Mouse (Mus musculus) left cerebral cortex, postnatal 10 days (tissue): ENCODE results near the gene Mri1. TPM values are rescaled to one million over a fixed set of nuclear protein-coding genes. Genes with fewer than 3 reads are reported as not detected.
"Not testable (repeated sequence)": the region's sequence is repeated elsewhere in the genome, so short reads cannot be mapped to it uniquely, and the experiment has no call there.

Experiments used
- DNase-seq, 2 experiments: peaks; one replicate each; pipeline ENCODE4 v3.0.0; 2021 to 2022; ENCODE audit warnings: low spot score in 2 of 2, mixed read lengths in 1 of 2; ENCODE audit errors: extremely low spot score in 1 of 2
- intact Hi-C: fragments of 180-260 bp; cut with DNase I; formaldehyde crosslinking; loops from one replicate; pipeline ENCODE4 v1.15.1; 2025
- total RNA-seq, 2 experiments: library from RNA; stranded (reverse); gene quantifications; 2 replicates each; pipeline ENCODE4 v1.2.3; 2021

Gene Mri1
- 10 to 100 TPM; 21.8 to 22.3 TPM for total RNA-seq

DNA sequence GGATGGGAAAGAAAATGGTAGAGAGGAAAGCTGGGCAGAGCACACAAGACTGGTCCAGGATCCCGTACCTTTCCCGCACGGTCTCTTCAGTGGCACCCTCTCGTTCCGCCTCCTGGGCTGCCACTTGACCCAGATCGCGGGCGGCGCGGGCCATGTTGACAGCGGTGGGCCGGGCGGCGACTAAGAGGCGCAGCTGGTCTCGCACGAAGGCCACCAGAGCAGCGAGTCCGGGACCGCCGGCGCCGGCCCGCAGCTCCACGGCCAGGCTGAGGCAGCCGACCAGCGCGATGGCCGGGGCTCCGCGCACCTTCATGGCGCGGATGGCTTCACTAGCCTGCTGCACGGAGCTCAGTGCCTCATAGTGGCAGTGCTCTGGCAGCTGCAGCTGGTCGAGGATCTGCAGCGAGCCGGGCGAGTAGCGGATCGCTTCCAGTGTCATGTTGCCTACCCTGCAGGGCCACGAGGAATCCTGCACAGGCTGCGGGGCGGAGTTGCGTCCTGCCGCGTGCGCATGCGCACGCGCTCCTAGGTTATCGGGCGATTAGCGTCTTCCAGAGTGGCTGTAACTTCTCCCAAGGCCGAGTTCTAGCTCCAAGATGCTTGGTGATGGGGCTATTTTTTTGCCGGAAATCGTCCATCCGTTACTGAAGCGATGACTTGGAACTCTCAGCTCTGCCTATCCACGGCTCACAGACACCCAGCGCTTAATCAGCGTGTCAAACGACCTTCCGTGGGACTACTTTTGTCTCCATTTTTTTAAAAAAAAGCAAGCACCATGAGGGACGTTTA is at the start of gene Mri1:
Gene Mri1 (minus strand): TSS at position 505 of the 789 bp plus-strand sequence.
- intact Hi-C loops: no loop called here

DNA sequence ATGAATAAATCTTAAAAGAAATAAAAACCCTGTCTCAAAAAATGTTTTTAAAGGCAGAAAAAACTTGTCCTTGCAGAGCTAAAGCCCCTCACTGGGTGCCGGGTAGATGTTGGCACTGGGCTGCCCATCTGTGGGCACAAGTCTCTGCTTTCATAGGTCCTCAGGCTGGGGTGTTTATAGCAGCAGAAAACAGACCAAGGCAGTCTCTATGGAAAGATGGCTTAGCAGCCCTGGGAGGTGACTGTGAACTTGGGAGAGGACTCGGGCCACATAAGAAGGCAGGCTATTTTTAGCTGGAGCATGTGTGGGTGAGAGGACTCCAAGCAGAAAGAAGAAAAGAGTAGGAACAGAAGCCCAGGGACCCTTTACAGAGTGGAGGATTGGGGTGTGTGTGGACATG is 46.8 kb upstream of the Mri1 start:
- intact Hi-C loops: no loop called here

More for the DNA sequence above, at the start of gene Mri1:
- DNase-seq: peak; percentile 71 to 90

DNA sequence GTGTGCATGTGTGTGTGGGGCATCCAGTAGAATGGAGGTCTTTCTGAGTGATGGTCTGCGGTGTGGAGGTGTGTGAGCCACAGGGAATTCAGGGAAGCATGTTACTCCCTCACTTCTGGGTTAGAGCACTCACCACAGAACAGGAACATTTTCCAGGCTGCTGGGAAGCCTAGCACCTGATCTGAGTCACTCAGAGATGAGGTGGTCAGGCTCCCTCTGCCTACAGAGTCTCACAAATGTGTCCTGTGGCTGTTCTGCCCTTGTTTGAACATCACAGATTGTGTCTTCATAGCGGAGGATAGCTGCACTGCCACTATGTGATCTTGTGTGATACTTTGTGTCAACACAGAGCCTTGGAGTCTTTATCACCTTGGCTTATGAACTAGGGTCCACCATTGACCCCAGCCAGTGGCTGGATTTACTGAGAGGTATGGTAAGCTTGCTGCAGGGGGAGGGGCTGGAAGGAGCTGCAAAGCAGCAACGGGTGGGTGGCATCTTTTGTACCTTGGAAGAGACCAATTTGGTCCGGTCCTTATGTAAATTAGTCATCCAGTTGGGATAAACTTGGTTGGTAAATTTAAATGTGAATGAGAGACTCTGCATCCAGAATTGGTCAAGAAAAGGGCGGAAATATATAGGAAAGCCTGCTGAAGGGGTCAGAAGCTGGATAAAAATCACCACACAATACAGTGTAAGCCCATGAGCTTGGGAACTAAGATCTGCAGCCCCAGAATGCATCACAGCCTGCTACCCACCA is 40.1 kb upstream of the Mri1 start:
- no peak for DNase-seq
- intact Hi-C loops: loop anchor here (5.0 kb wide), 1 partner anchor 40 kb away; no protein-coding TSS in a partner anchor

More for the DNA sequence above, 46.8 kb upstream of the Mri1 start:
- DNase-seq: no peak

DNA sequence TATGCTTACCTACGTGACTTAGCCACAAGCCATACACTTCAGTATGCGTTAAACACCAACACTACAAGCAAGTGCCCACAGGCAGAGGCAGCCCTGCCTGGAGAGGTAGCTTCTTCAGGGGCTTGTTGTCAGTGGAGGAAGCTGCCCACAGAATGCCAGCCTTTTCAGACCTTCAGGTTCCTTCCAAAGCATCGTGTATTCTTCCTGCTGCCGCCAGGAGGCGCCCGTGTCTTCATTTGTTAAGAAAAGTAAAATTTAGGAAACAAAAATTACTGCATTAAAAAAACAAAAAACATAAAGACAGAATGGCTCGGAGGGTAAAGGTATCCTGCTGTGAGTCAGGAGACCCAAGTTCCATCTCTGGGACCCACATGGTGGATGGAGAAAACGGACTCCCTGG is 34.6 kb upstream of the Mri1 start:
- intact Hi-C loops: loop anchor here (1.0 kb wide), 1 partner anchor 66 kb away; no protein-coding TSS in a partner anchor
- DNase-seq: peak; percentile 58

DNA sequence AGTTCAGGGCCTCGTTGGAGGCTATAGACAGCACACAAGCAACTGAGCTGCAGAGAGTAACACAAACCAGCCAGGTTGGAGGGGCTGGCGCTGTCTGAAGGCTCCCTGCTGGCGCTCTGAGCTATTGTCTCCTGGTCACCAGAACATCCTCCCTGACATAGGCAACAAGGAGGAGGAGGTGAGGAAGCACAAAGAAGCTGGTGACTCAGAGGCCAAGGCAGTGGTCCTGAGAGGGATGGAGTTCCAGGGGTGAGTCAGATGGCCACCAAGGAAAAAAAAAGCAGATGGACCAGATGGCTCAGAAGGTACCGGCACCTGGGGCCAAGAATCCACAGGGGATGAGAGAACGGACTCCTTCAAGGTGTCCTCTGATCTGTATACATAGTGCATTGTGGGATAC is 34.0 kb upstream of the Mri1 start:
- no peak for DNase-seq
- intact Hi-C loops: loop anchor here (1.0 kb wide), 1 partner anchor 66 kb away; no protein-coding TSS in a partner anchor

DNA sequence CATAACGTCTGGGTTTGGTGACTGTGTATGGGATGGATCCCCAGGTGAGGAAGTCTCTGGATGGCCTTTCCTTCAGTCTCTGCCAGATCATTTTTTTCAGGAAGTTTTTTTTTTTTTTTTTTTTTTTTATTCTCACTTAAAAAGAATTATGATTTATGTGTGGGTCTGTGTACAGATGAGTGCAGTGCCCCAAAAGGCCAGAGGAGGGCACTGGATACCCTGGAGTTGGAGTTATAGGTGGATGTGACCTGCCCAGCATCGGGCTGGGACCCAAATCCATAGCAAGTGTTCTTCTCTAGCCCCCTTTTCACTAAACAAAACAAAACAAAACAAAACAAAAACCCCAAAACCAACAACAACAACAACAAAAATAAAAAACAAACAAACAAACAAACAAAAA is 31.8 kb upstream of the Mri1 start:
- DNase-seq: no peak
- intact Hi-C loops: no loop called here

DNA sequence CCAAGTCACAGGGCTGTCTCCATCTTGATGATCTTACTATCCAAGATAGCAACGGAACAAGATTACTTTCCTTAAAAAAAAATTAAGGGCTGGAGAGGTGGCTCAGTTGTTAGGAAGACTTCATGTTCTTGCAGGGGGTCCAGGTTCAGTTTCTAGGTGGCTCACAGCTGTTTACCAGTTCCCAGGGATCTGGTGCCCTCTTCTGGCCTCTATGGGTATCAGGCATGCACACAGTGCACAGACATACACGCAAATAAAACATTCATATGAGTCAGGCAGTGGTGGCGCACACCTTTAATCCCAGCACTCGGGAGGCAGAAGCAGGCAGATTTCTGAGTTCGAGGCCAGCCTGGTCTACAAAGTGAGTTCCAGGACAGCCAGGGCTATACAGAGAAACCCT is 28.5 kb upstream of the Mri1 start:
- peak in 1 of 2 experiments; percentile 54 for DNase-seq
- intact Hi-C loops: not testable (repeated sequence)

DNA sequence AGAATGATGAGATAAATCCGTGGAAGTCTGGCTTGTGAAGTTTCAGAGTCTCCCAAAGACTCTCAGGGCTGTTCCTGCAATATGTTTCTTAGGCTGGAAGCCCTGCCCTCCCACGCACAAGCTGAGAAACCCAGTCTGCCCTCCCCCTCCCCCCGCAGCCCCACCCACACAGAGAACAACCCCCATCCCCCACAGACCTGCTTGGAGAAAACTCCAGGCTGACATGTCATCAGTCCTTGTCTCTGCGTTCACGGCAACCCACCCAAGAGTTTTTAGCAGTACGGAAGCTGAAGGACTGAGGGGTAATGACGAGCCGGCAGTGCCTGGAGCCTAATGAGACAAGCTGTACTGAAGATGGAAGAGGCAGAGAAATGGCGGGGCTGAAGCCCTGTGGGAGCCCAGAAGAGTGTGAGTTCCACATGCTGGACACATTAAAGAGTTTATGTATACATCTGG is 27.5 kb upstream of the Mri1 start:
- intact Hi-C loops: no loop called here
- DNase-seq: peak; percentile 27 to 50

DNA sequence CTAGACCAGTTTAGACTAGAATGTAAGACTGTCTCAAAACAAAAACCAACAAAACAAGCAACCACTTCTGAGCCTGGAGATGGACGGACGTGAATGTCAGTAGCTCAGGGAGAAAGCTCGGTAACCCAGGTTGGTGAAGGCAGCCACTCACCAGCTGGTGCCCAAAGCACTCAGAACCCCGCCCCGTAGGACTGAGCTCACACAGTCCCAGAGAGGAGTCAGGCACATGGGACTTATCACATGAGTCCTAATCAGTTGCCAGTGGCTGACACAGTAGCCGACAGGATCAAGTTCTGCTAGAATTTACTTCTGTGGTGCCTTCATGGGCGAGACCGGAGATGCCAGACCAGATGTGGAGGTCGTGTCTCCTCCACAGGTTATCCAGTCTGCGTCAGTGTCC is 23.7 kb upstream of the Mri1 start:
- intact Hi-C loops: no loop called here
- no peak for DNase-seq

DNA sequence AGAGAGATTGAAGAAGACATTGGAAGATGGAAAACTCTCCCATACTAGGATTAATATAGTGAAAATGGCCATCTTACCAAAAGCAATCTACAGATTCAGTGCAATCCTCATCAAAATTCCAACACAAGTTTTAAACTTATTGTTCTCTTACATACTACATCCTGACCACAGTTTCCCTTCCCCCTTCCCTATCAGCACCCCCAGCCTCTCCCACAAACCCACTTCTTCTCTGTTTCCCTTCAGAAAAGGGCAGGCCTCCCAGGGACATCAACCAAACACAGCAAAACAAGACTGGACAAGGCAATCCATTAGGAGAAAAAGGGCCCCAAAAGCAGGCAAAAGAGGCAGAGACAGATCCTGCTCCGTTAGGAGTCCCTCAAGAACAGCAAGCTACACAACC is 19.3 kb upstream of the Mri1 start:
- DNase-seq: peak in 1 of 2 experiments; percentile 3
- intact Hi-C loops: no loop called here

DNA sequence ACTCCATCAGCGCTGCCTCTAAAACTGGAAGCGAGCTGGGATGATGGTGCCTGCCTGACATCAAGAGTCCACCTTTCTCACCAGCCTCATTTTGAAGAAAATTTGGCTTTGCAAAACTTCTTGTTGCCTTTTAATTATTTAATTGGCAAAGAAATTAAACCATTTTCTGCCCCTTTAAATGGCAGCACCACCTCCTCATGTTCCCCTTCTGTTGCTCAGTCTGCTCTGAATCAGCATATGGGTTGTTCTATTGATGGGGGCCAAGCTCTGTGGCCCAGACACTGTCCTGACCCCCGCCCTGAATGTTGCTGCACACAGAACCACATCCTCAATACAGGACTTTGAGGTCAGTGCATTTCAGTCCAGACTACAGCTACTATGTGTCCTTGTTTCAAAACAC is 16.8 kb upstream of the Mri1 start:
- peak in 1 of 2 experiments; percentile 6 for DNase-seq
- intact Hi-C loops: no loop called here

DNA sequence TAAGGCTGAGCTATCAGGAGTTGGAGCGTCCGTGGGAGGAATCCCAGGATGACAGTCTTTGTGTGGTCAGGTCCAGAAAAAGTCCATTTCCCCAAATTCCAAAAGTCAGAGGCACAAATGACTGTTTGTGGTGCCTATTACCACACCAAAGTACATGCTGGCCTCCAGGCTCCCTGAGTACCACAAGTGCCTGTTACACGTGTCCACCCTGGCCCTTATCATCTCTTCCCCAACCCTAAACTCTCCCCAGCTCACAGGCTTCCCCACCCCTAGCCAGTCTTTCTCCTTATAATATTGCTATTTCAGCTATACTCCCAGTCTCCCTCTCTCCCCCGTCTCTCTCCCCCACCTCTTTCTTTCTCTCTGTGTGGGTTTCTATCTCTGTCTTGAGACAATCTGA is 15.2 kb upstream of the Mri1 start:
- intact Hi-C loops: no loop called here
- DNase-seq: no peak

DNA sequence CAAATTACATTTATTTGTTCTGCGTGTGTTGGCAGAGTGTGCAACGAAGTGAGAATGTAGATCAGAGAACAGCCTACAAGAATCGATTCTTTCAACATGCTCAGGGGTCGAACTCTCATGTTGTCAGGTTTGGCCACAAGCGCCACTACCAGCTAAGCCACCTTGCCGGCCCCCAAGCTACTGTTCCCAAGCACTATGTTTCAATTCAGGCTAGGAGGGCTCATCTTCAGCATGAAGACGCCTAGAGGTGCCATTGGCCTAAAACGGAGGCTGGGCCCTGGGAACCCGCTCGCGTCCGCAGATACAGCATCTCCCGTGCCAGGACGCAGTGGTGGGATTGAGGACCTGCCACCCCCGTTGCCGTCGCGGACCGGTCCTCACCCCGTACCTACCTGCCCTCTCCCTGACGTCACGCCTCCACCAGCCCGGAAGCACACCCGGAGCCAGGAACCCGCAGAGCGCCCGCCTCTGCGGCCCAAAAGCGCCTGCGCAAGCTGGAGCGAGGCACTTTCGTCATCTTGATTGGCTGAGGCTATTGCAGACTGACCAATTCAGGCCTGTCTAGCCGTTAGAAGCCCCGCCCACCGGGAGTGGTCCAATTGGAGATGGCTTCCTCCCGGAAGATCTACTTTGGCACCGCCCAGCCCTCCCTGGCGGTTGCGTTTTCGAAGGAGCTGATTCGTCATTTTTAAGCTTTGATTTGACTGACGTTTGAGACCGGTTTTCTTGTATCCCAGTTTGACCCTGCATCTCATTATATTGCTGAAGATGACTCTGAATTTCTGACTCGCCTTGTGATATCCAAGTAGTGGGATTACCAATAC is 13.0 kb upstream of the Mri1 start, which contains the start of gene Ccdc130:
Gene Ccdc130 (minus strand): TSS at position 431 of the 824 bp plus-strand sequence.
- peak; percentile 100 for DNase-seq
- intact Hi-C loops: no loop called here

DNA sequence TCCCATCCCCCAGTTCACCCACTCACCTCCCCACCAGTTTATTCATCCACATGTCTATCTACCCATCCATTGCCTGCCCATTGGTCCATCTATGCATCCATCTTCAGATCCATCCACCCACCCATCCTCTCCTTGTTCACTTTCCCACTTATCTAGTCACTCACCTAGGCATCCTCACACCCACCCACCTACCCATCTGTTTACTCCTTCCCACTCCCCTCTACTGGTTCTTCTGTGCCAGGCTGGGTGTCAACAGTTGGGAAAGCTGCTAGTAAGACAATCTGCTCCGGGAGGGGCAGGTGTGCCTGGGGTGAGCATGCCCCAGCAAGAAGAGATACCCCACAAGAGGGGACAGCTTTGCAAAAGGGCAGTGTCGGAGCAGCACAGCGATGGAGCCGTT is 4.0 kb upstream of the Mri1 start:
- intact Hi-C loops: no loop called here
- no peak for DNase-seq

DNA sequence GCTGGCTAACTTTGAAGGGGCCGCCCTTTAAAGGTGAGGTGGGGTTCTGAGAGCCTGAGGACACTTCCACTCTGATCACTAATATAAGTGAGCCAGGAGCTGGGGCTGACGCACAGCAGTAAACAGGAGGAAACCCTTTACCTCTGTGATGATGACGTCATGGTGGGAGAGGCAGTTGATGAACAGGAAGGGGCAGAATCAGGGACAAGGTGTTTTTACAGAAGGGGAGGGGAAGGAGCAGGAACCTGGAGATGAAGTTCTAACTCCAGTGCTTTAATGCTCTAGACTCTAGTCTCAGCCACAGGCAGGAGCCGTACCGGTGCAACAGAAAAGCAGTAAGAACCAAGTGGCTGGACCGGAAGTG is 686 bp downstream of the Mri1 start:
- intact Hi-C loops: no loop called here
- no peak for DNase-seq

DNA sequence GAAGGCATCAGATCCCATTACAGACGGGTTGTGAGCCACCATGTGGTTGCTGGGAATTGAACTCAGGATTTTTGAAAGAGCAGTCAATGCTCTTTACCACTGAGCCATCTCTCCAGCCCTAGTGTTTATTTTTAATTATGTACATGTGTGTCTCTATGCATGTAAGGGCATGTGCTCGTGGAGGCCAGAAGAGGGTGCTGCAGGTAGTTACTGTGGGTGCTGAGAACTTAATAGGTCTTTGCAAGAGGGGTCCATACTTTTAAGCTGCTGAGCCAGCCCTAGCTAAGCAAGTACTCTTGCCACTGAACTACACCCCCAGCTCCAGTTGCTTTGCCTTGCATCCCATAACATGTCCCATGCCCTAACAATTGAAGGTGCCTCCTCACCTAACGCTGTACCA is 1.3 kb downstream of the Mri1 start:
- intact Hi-C loops: no loop called here

DNA sequence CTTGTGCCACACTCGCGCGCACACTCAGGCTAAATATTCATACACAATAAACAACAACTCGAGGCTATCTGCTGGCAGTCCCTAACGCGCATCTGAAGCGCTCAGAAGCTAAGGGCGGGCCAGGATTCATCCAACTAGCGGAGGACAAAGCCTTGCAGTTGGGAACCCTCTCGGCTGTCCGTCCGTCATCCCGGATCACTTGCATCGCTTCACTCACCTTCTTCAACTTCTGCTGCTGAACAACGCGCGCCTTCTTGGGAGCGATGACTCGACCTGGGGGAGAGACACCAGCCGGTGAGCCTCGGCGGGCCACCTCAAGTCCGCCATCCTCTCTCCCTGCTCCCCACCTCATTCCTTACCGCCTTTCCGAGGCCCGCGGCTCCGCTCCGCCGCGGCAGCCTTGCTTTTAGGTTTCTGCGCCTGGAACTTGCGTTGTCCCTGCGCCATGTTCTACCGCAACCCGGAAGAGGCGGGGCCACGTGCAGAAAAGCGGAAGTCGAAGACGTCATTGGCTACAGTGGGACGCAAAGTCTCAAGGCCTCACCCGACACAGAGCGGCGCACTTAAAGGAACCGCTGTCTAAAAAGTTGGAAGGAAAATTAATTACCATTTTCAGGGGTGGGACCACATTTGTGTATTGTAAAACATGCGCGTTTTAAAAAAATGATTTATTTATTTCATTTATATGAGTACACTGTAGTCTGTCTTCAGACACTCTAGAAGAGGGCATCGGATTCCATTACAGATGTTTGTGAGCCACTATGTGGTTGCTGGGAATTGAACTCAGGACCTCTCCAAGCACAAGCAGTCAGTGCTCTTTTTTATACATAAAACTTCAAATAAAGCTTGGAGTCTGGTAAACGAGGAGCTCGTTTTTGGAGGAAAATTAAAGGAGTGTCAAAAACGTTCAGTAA is 7.6 kb downstream of the Mri1 start, which contains the start of gene D8Ertd738e:
Gene D8Ertd738e (minus strand): TSS at position 463 of the 914 bp plus-strand sequence.
- intact Hi-C loops: no loop called here
- peak; percentile 84 to 91 for DNase-seq

More for the DNA sequence above, 1.3 kb downstream of the Mri1 start:
- DNase-seq: no peak

DNA sequence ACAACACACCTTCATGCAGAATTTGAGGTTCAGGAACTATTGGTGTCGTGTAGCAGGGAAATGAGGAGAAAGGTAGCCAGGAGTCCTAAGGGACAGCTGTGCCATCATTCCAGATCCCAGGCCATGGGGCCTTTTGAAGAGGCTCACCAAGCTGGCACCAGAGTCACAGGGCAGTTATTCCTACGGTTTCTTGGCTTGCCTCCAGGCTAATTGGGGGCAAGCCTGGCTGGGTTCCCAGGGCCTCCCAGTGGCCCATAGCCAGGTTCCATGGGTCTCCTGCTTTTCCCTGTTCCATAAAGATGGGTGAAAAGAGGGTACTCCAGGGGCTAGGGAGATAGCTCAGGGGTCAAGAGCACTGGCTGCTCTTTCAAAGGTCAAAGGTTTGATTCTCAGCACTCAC is 15.3 kb downstream of the Mri1 start:
- intact Hi-C loops: no loop called here
- DNase-seq: no peak
